17 mouse cellular contexts compared by ENCODE assay signal in the genomic region with DNA sequence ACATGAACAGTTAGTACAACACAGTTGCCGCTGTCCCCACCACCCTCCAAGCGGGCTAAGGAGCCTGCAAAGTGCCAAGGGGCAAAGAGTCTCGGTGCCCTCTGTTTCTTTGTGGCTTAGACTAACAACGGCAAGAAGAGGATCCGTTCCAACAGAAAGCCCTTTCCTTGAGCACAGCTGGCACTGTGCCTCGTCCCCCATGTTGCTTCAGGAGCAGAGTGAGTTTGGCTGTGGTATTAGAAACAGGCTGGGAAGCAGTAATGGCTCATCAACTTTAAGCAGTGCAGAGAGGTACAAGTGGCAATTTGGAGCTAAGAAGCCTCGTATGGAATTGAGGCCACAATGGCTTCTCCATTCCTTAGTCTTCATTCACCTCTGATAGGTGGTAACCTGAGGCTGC. TPM values are rescaled to one million over a fixed set of nuclear protein-coding genes. Genes with fewer than 3 reads are reported as not detected.
DNase-seq lines count a peak whose midpoint lies in the region; ATAC-seq and TF ChIP-seq lines count a peak whose summit lies in the region.
"Had no signal": no experiment of that assay in that cellular context is flagged by ENCODE, and none has a peak within 500 bp of the region (broad histone marks: within the 10 kb centered on the region; RNA-seq: fewer than 3 reads in every experiment).

No protein-coding gene starts in this region.

- no peaks in the 10 kb centered on the region for H3K36me3 ChIP-seq in hindbrain, embryonic 14.5 days (replicated peaks; ENCODE audit: control insufficient read depth, insufficient read depth)
- H3K36me3 ChIP-seq in hindbrain, embryonic 11.5 days (ENCODE audit: control insufficient read depth, insufficient read depth, low read length): no peaks in the 10 kb centered on the region
- H3K36me3 ChIP-seq in lung, embryonic 16.5 days (ENCODE audit: control insufficient read depth, insufficient read depth, low read length): no peaks in the 10 kb centered on the region
- no peaks in the 10 kb centered on the region for H3K36me3 ChIP-seq in neural tube, embryonic 15.5 days
- H3K36me3 ChIP-seq: embryonic facial prominence, embryonic 12.5 days; heart, embryonic 15.5 days had no signal

- peak; percentile 4 for DNase-seq in adrenal gland, postnatal 25 days
- no peak for DNase-seq in adrenal gland, postnatal 4 days (ENCODE audit: low spot score in 2 of 2)
- DNase-seq in hindbrain, embryonic 14.5 days (ENCODE audit: low spot score): peak; percentile 34
- DNase-seq in hindbrain, embryonic 11.5 days (ENCODE audit: low spot score): no peak
- no peak for DNase-seq in lung, adult 2 months
- peak; percentile 57 for DNase-seq in NIH3T3 (ENCODE audit: low read depth)
- DNase-seq: heart, adult 11 months; kidney, adult 8-10 months; layer of hippocampus, postnatal 36 days; thymus, postnatal 36 days had no signal

- no peak for TF ChIP-seq CTCF in lung, adult 2 months (IDR thresholded peaks at IDR 0.05; ENCODE audit: insufficient read depth, low read length)

- H3K9me3 ChIP-seq in hindbrain, embryonic 14.5 days (ENCODE audit: control insufficient read depth, low read length): no peaks in the 10 kb centered on the region
- no peaks in the 10 kb centered on the region for H3K9me3 ChIP-seq in hindbrain, embryonic 11.5 days (ENCODE audit: control insufficient read depth, low read length)
- H3K9me3 ChIP-seq in lung, embryonic 16.5 days (ENCODE audit: control insufficient read depth, low read length): no peaks in the 10 kb centered on the region
- H3K9me3 ChIP-seq in neural tube, embryonic 15.5 days (replicated peaks): no peaks in the 10 kb centered on the region
- H3K9me3 ChIP-seq: heart, embryonic 15.5 days had no signal

- no peak for TF ChIP-seq POLR2A in lung, adult 2 months (IDR thresholded peaks at IDR 0.05; ENCODE audit: borderline replicate concordance, extremely low read depth, low read depth, low read length)

- 0 out of 2 replicates have a peak, but pooled peaks cover 6% of the 10 kb centered on the region for H3K4me1 ChIP-seq in hindbrain, embryonic 14.5 days (replicated peaks; ENCODE audit: control insufficient read depth, insufficient read depth, low read length)
- H3K4me1 ChIP-seq in hindbrain, embryonic 11.5 days (replicated peaks; ENCODE audit: control insufficient read depth, insufficient read depth, low read length): no peaks in the 10 kb centered on the region
- no peaks in the 10 kb centered on the region; the same call in 1 of the 2 replicates for H3K4me1 ChIP-seq in lung, embryonic 16.5 days (replicated peaks; ENCODE audit: control insufficient read depth, insufficient read depth, low read length)
- no peaks in the 10 kb centered on the region for H3K4me1 ChIP-seq in lung, adult 2 months (ENCODE audit: control insufficient read depth, insufficient read depth, low read length)
- H3K4me1 ChIP-seq in neural tube, embryonic 15.5 days: peaks cover 13% of the 10 kb centered on the region; the same call in 1 of the 2 replicates
- H3K4me1 ChIP-seq: embryonic facial prominence, embryonic 12.5 days; heart, embryonic 15.5 days; megakaryocyte, embryonic 14.5 days had no signal

- H3K4me2 ChIP-seq in hindbrain, embryonic 14.5 days (replicated peaks): no peak overlapping the region
- no peak overlapping the region for H3K4me2 ChIP-seq in hindbrain, embryonic 11.5 days (replicated peaks; ENCODE audit: low read depth, low read length)
- H3K4me2 ChIP-seq in lung, embryonic 16.5 days (ENCODE audit: low read depth, low read length): no peak overlapping the region
- H3K4me2 ChIP-seq in neural tube, embryonic 15.5 days: no peak overlapping the region; the same call in 1 of the 2 replicates
- H3K4me2 ChIP-seq: embryonic facial prominence, embryonic 12.5 days; heart, embryonic 15.5 days had no signal

- no peak for ATAC-seq in hindbrain, embryonic 14.5 days (ENCODE audit: low FRiP score)
- ATAC-seq in hindbrain, embryonic 11.5 days (ENCODE audit: low FRiP score): no peak
- 0 out of 2 replicates have a peak, but pooled peaks have one; percentile 38 for ATAC-seq in lung, embryonic 16.5 days (ENCODE audit: low read depth)
- no peak for ATAC-seq in neural tube, embryonic 15.5 days (ENCODE audit: low FRiP score)

- no peak overlapping the region for H3K9ac ChIP-seq in hindbrain, embryonic 14.5 days
- no peak overlapping the region for H3K9ac ChIP-seq in hindbrain, embryonic 11.5 days (ENCODE audit: low read depth, low read length)
- H3K9ac ChIP-seq in lung, embryonic 16.5 days (ENCODE audit: low read length): no peak overlapping the region
- H3K9ac ChIP-seq in neural tube, embryonic 15.5 days (replicated peaks): no peak overlapping the region
- H3K9ac ChIP-seq: embryonic facial prominence, embryonic 12.5 days; heart, embryonic 15.5 days; liver, embryonic 14.5 days had no signal

- no peaks in the 10 kb centered on the region; the same call in 1 of the 2 replicates for H3K27me3 ChIP-seq in hindbrain, embryonic 14.5 days (ENCODE audit: control insufficient read depth, insufficient read depth, low read length)
- no peaks in the 10 kb centered on the region; the same call in 1 of the 2 replicates for H3K27me3 ChIP-seq in hindbrain, embryonic 11.5 days (ENCODE audit: control insufficient read depth, insufficient read depth, low read length)
- no peaks in the 10 kb centered on the region for H3K27me3 ChIP-seq in lung, embryonic 16.5 days (ENCODE audit: control insufficient read depth, insufficient read depth, low read depth, low read length)
- no peaks in the 10 kb centered on the region for H3K27me3 ChIP-seq in neural tube, embryonic 15.5 days (replicated peaks)
- H3K27me3 ChIP-seq: embryonic facial prominence, embryonic 12.5 days; heart, embryonic 15.5 days had no signal

- no peak overlapping the region for H3K4me3 ChIP-seq in hindbrain, embryonic 14.5 days (replicated peaks; ENCODE audit: low read length)
- H3K4me3 ChIP-seq in hindbrain, embryonic 11.5 days (ENCODE audit: low read depth, low read length): no peak overlapping the region
- no peak overlapping the region for H3K4me3 ChIP-seq in lung, embryonic 16.5 days (ENCODE audit: low read length)
- no peak overlapping the region for H3K4me3 ChIP-seq in lung, adult 2 months (replicated peaks; ENCODE audit: extremely low read depth, low read depth, low read length)
- no peak overlapping the region for H3K4me3 ChIP-seq in neural tube, embryonic 15.5 days (replicated peaks)
- H3K4me3 ChIP-seq: embryonic facial prominence, embryonic 12.5 days; heart, embryonic 15.5 days; megakaryocyte, embryonic 14.5 days had no signal

- no peak overlapping the region for H3K27ac ChIP-seq in hindbrain, embryonic 14.5 days
- no peak overlapping the region for H3K27ac ChIP-seq in hindbrain, embryonic 11.5 days (ENCODE audit: low read depth, low read length)
- H3K27ac ChIP-seq in lung, embryonic 16.5 days (ENCODE audit: low read length): no peak overlapping the region
- H3K27ac ChIP-seq in neural tube, embryonic 15.5 days (replicated peaks): no peak overlapping the region
- H3K27ac ChIP-seq: embryonic facial prominence, embryonic 12.5 days; heart, embryonic 15.5 days; liver, embryonic 14.5 days; stomach, postnatal 0 days had no signal

- 59% methylated on average over 7 of the region's 7 CpGs for WGBS in hindbrain, embryonic 14.5 days
- 71% methylated on average over 7 of the region's 7 CpGs for WGBS in hindbrain, embryonic 11.5 days
- 46% methylated on average over 7 of the region's 7 CpGs for WGBS in lung, embryonic 16.5 days
- WGBS in lung, adult 2 months: 52% methylated on average over 7 of the region's 7 CpGs
- WGBS in neural tube, embryonic 15.5 days: 62% methylated on average over 7 of the region's 7 CpGs

RNA-seq across cellular contexts. Expression of gene Syt6, which starts 35.9 kb away (rescaled TPM):
- not detected in 2 replicates for total RNA-seq in adrenal gland, postnatal 25 days (2021)
- total RNA-seq in adrenal gland, postnatal 4 days (2021): under 1 TPM; 0.20 to 0.56 TPM
- 14.9 and 16.2 TPM in 2 replicates for polyA plus RNA-seq in hindbrain, embryonic 14.5 days (2014; fragmentation: Nextera tagmentation; extraction: Ambion mirVana)
- polyA plus RNA-seq in hindbrain, embryonic 11.5 days (2014; fragmentation: Nextera tagmentation; extraction: Ambion mirVana): 2.7 and 3.1 TPM in 2 replicates
- polyA plus RNA-seq in lung, embryonic 16.5 days (2015; fragmentation: Nextera tagmentation; extraction: Ambion mirVana): 0.41 and 0.48 TPM in 2 replicates
- 0.63 and 1.1 TPM in 2 replicates for polyA plus RNA-seq in lung, adult 2 months (2012; rRNA removed)
- 11.8 and 14.1 TPM in 2 replicates for polyA plus RNA-seq in neural tube, embryonic 15.5 days (2015; fragmentation: Nextera tagmentation; extraction: Ambion mirVana)
- polyA plus RNA-seq: heart, embryonic 15.5 days had no signal

Comparison
In these comparisons a context has a peak if more than half of its experiments do, and no peak if none do; other contexts are left out.
1. DNase-seq: peak in adrenal gland, postnatal 25 days (single experiment), hindbrain, embryonic 14.5 days (single experiment) and NIH3T3 (single experiment); none in adrenal gland, postnatal 4 days (0 of 2), hindbrain, embryonic 11.5 days (single experiment) and lung, adult 2 months (single experiment).